Mouse (Mus musculus): ENCODE results near the gene Taok3. TPM values are rescaled to one million over a fixed set of nuclear protein-coding genes. Genes with fewer than 3 reads are reported as not detected.

The Taok3 gene
- polyA plus RNA-seq, 1 experiment from 2014 or later = 32.1 TPM

DNA sequence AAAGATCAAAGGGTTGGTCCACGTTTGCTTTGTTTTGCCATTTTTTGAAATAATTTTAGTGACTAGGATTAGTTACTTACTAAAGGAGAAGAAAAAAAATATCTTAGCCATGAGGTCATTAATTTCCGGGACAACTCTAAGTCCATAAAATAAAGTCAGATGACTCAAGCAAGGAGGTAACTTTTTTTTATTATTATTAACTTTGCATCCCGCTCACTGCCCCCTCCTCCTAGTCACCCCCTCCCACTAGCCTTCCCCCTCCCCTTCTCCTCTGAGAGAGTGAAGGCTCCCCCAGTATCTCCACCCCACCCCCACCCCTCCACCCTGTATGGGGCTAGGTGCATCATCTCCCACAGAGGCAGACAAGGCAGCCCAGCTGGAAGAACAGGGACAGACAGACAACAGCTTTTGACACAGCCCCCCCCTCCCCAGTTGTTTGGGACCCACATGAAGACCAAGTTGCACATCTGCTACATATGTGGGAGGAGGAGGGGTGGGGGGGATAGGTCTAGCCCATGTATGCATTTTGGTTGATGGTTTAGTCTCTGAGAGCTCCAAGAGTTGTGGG is 15.0 kb downstream of the Taok3 start:
- H3K9ac ChIP-seq (ENCODE audit: low read length) = no peak overlapping the region
- H3K4me2 ChIP-seq (ENCODE audit: low read length) = no peak overlapping the region
- no peak overlapping the region for H3K4me3 ChIP-seq (ENCODE audit: low read depth, low read length)
- H3K27me3 ChIP-seq (replicated peaks; ENCODE audit: control insufficient read depth, insufficient read depth, low read length) = no peaks in the 10 kb centered on the region
- H3K4me1 ChIP-seq (ENCODE audit: control insufficient read depth, insufficient read depth, low read length) = no peaks in the 10 kb centered on the region
- DNase-seq (ENCODE audit: low spot score) (no peak), ATAC-seq (no peak)
- no peak overlapping the region for H3K27ac ChIP-seq (ENCODE audit: low read depth, low read length)
- no peaks in the 10 kb centered on the region for H3K9me3 ChIP-seq (replicated peaks; ENCODE audit: control insufficient read depth, low read length)
- 76% methylated on average over 3 of the region's 3 CpGs for WGBS
- H3K36me3 ChIP-seq (ENCODE audit: control insufficient read depth, insufficient read depth, low read length) = no peaks in the 10 kb centered on the region

GRCm38 (mm10) chr5:117135869-117136268 is 15.9 kb downstream of the Taok3 start:
- ATAC-seq = no peak
- 48% methylated on average over 9 of the region's 9 CpGs for WGBS

DNA sequence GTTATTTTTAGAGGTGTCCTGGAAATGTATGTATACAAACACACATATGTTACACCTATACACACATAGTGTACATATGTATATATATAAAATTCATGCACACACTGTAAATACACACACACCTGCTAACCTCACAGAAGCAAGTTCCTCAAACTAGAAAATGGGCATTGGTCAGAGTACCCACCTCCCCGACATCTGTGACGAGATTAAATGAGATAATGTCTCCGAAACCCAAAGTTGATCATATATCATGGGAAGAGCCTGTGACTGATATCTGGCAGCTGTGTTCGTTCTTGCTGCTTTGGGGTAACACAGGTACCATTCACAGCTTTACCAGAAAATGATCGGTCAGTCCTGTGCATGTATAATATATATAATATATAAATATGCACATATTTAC is 16.6 kb downstream of the Taok3 start:
- no peak overlapping the region for H3K4me2 ChIP-seq (ENCODE audit: low read length)
- H3K27me3 ChIP-seq (replicated peaks; ENCODE audit: control insufficient read depth, insufficient read depth, low read length) = no peaks in the 10 kb centered on the region
- DNase-seq (ENCODE audit: low spot score) (no peak), ATAC-seq (no peak)
- no peaks in the 10 kb centered on the region for H3K36me3 ChIP-seq (ENCODE audit: control insufficient read depth, insufficient read depth, low read length)
- WGBS = 90% methylated on average over 5 of the region's 5 CpGs
- H3K27ac ChIP-seq (ENCODE audit: low read depth, low read length) = no peak overlapping the region
- H3K9me3 ChIP-seq (replicated peaks; ENCODE audit: control insufficient read depth, low read length) = no peaks in the 10 kb centered on the region
- H3K9ac ChIP-seq (ENCODE audit: low read length) = no peak overlapping the region
- H3K4me3 ChIP-seq (ENCODE audit: low read depth, low read length) = no peak overlapping the region
- H3K4me1 ChIP-seq (ENCODE audit: control insufficient read depth, insufficient read depth, low read length) = no peaks in the 10 kb centered on the region

More at GRCm38 (mm10) chr5:117135869-117136268, 15.9 kb downstream of the Taok3 start:
- no peaks in the 10 kb centered on the region for H3K9me3 ChIP-seq (replicated peaks; ENCODE audit: control insufficient read depth, low read length)
- H3K27me3 ChIP-seq (replicated peaks; ENCODE audit: control insufficient read depth, insufficient read depth, low read length) = no peaks in the 10 kb centered on the region
- H3K4me2 ChIP-seq (ENCODE audit: low read length) = no peak overlapping the region
- no peak overlapping the region for H3K9ac ChIP-seq (ENCODE audit: low read length)
- no peak overlapping the region for H3K4me3 ChIP-seq (ENCODE audit: low read depth, low read length)
- no peaks in the 10 kb centered on the region for H3K36me3 ChIP-seq (ENCODE audit: control insufficient read depth, insufficient read depth, low read length)
- H3K27ac ChIP-seq (ENCODE audit: low read depth, low read length) = no peak overlapping the region
- no peaks in the 10 kb centered on the region for H3K4me1 ChIP-seq (ENCODE audit: control insufficient read depth, insufficient read depth, low read length)
- peak; percentile 27 for DNase-seq (ENCODE audit: low spot score)

DNA sequence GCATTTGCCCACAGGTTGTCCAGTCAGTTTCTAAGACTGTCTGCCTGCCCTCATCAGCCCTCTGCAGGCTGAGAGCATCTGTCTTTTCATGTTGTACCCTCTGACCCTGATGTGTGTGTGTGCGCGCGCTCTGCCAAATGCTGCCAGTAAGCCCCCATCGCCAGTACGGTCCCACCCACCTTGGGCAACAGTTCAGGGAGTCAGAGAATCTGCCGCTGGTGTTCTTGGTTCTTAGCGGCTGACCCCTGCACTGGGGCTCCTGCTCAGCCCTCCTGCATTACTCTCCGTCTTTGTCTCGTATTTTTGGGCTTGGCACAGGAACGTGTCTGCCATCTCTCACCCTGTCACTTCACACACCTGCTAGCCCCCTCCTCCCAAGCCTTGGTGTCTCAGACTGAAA is 17.1 kb downstream of the Taok3 start:
- ATAC-seq (no peak), DNase-seq (ENCODE audit: low spot score) (no peak)
- no peak overlapping the region for H3K4me2 ChIP-seq (ENCODE audit: low read length)
- H3K9ac ChIP-seq (ENCODE audit: low read length) = no peak overlapping the region
- H3K27ac ChIP-seq (ENCODE audit: low read depth, low read length) = no peak overlapping the region
- WGBS = 79% methylated on average over 10 of the region's 10 CpGs
- H3K4me3 ChIP-seq (ENCODE audit: low read depth, low read length) = no peak overlapping the region
- H3K9me3 ChIP-seq (replicated peaks; ENCODE audit: control insufficient read depth, low read length) = no peaks in the 10 kb centered on the region
- no peaks in the 10 kb centered on the region for H3K27me3 ChIP-seq (replicated peaks; ENCODE audit: control insufficient read depth, insufficient read depth, low read length)
- no peaks in the 10 kb centered on the region for H3K4me1 ChIP-seq (ENCODE audit: control insufficient read depth, insufficient read depth, low read length)
- H3K36me3 ChIP-seq (ENCODE audit: control insufficient read depth, insufficient read depth, low read length) = no peaks in the 10 kb centered on the region

GRCm38 (mm10) chr5:117137594-117137993 is 17.7 kb downstream of the Taok3 start:
- H3K9ac ChIP-seq (ENCODE audit: low read length) = no peak overlapping the region
- H3K27me3 ChIP-seq (replicated peaks; ENCODE audit: control insufficient read depth, insufficient read depth, low read length) = no peaks in the 10 kb centered on the region
- no peak overlapping the region for H3K4me3 ChIP-seq (ENCODE audit: low read depth, low read length)
- H3K4me2 ChIP-seq (ENCODE audit: low read length) = no peak overlapping the region
- H3K9me3 ChIP-seq (replicated peaks; ENCODE audit: control insufficient read depth, low read length) = no peaks in the 10 kb centered on the region
- no peaks in the 10 kb centered on the region for H3K36me3 ChIP-seq (ENCODE audit: control insufficient read depth, insufficient read depth, low read length)
- H3K4me1 ChIP-seq (ENCODE audit: control insufficient read depth, insufficient read depth, low read length) = no peaks in the 10 kb centered on the region
- no peak overlapping the region for H3K27ac ChIP-seq (ENCODE audit: low read depth, low read length)
- no peak for DNase-seq (ENCODE audit: low spot score)
- WGBS = 74% methylated on average over 8 of the region's 8 CpGs
- ATAC-seq = no peak

DNA sequence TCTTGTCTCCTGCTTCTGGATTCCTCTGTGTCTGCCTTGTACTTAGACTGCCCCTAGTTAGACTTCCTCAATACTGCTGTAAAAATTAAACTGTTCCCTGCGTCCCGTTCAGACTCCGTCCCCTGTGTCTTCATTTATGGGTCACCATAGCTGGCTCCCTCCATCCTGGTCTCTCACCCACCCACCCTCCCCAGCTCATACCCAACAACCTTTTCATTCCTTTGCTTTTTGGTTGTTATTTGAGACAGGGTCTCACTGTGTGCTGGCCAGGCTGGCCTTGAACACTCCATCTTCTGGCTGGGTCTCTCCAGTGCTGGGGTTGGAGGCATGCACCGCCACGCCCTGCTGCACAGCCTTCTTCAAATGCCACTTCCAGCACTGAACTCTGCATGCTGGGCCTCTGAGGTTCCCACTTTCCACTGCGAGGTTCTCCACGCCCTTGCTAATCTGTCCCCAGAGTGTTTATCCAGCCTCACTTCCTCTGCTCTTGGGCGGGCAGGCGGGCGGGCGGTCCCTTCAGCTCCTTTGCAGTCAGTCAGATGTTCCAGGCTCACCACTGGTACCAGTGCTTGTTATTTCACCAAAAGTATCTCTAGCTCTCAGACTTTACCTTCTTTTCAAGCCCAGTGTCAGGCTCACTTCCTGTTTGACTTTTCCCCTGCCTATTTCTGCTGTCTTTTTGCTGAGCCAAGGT is 18.5 kb downstream of the Taok3 start:
- Histone ChIP-seq H3K27me3 (replicated peaks; ENCODE audit: control insufficient read depth, insufficient read depth, low read length) (no peaks in the 10 kb centered on the region), H3K9ac (ENCODE audit: low read length) (no peak overlapping the region), H3K4me1 (ENCODE audit: control insufficient read depth, insufficient read depth, low read length) (no peaks in the 10 kb centered on the region), H3K9me3 (replicated peaks; ENCODE audit: control insufficient read depth, low read length) (no peaks in the 10 kb centered on the region), H3K4me2 (ENCODE audit: low read length) (no peak overlapping the region), H3K4me3 (ENCODE audit: low read depth, low read length) (no peak overlapping the region), H3K36me3 (ENCODE audit: control insufficient read depth, insufficient read depth, low read length) (no peaks in the 10 kb centered on the region), H3K27ac (ENCODE audit: low read depth, low read length) (no peak overlapping the region)
- 91% methylated on average over 11 of the region's 11 CpGs for WGBS
- DNase-seq (ENCODE audit: low spot score) (no peak), ATAC-seq (no peak)

DNA sequence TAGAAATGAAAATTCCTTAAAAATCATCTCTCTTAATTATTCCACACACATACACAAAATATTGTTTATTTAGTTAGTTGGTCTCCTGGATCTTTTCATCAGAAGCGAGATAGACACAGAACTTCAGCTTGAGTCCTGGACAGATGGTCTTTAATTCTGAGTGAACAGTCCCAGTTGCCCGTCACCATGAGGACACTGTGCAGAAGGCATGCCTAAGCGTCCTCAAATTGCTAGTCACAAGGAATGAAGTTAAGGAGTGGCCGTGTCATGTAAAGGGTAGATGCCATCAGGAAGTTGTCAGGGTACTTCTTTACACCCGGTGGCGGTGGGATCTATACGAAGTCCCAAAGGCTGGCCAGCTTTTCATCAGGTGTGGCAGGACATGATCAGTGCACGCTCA is 19.9 kb downstream of the Taok3 start:
- 79% methylated on average over 8 of the region's 8 CpGs for WGBS
- no peaks in the 10 kb centered on the region for H3K4me1 ChIP-seq (ENCODE audit: control insufficient read depth, insufficient read depth, low read length)
- H3K9me3 ChIP-seq (replicated peaks; ENCODE audit: control insufficient read depth, low read length) = no peaks in the 10 kb centered on the region
- no peak overlapping the region for H3K27ac ChIP-seq (ENCODE audit: low read depth, low read length)
- H3K36me3 ChIP-seq (ENCODE audit: control insufficient read depth, insufficient read depth, low read length) = no peaks in the 10 kb centered on the region
- H3K4me2 ChIP-seq (ENCODE audit: low read length) = no peak overlapping the region
- DNase-seq (ENCODE audit: low spot score) (no peak), ATAC-seq (no peak)
- no peak overlapping the region for H3K4me3 ChIP-seq (ENCODE audit: low read depth, low read length)
- no peaks in the 10 kb centered on the region for H3K27me3 ChIP-seq (replicated peaks; ENCODE audit: control insufficient read depth, insufficient read depth, low read length)
- H3K9ac ChIP-seq (ENCODE audit: low read length) = no peak overlapping the region

- H3K27me3 ChIP-seq (replicated peaks; ENCODE audit: control insufficient read depth, insufficient read depth, low read length) = no peaks in the 10 kb centered on the region
- H3K9ac ChIP-seq (ENCODE audit: low read length) = no peak overlapping the region
- H3K4me3 ChIP-seq (ENCODE audit: low read depth, low read length) = no peak overlapping the region
- 76% methylated on average over 7 of the region's 7 CpGs for WGBS
- H3K36me3 ChIP-seq (ENCODE audit: control insufficient read depth, insufficient read depth, low read length) = no peaks in the 10 kb centered on the region
- H3K4me1 ChIP-seq (ENCODE audit: control insufficient read depth, insufficient read depth, low read length) = no peaks in the 10 kb centered on the region
- no peak for ATAC-seq
- H3K27ac ChIP-seq (ENCODE audit: low read depth, low read length) = no peak overlapping the region
- DNase-seq (ENCODE audit: low spot score) = no peak
- H3K4me2 ChIP-seq (ENCODE audit: low read length) = no peak overlapping the region
- no peaks in the 10 kb centered on the region for H3K9me3 ChIP-seq (replicated peaks; ENCODE audit: control insufficient read depth, low read length)
Observed at GRCm38 (mm10) chr5:117140374-117140773, 20.4 kb downstream of the Taok3 start.

GRCm38 (mm10) chr5:117143721-117144135 is 23.8 kb downstream of the Taok3 start:
- Histone ChIP-seq H3K9me3 (replicated peaks; ENCODE audit: control insufficient read depth, low read length) (no peaks in the 10 kb centered on the region), H3K27ac (ENCODE audit: low read depth, low read length) (no peak overlapping the region), H3K9ac (ENCODE audit: low read length) (no peak overlapping the region), H3K4me1 (ENCODE audit: control insufficient read depth, insufficient read depth, low read length) (no peaks in the 10 kb centered on the region), H3K36me3 (ENCODE audit: control insufficient read depth, insufficient read depth, low read length) (no peaks in the 10 kb centered on the region), H3K27me3 (replicated peaks; ENCODE audit: control insufficient read depth, insufficient read depth, low read length) (no peaks in the 10 kb centered on the region), H3K4me2 (ENCODE audit: low read length) (no peak overlapping the region), H3K4me3 (ENCODE audit: low read depth, low read length) (no peak overlapping the region)
- WGBS = 71% methylated on average over 9 of the region's 9 CpGs
- DNase-seq (ENCODE audit: low spot score) (peak; percentile 19), ATAC-seq (no peak)

All from forebrain, embryonic 14.5 days (tissue).